Mouse (Mus musculus) embryo, embryonic 11.5 days (tissue): ENCODE data around the gene Riox2.
A peak's percentile ranks its signal among the peaks of the same experiment; 100 is the strongest.

Source experiments
- DNase-seq: peaks from one replicate; pipeline ENCODE4 v3.0.0-alpha.2; 2012; ENCODE audit warnings: low read depth, low spot score

The Riox2 gene

GRCm38 (mm10) chr16:59517447-59518219 is 46.1 kb downstream of the Riox2 start:
- peak; percentile 19 for DNase-seq

GRCm38 (mm10) chr16:59521752-59522423 is 50.3 kb downstream of the Riox2 start:
- no peak for DNase-seq

DNA sequence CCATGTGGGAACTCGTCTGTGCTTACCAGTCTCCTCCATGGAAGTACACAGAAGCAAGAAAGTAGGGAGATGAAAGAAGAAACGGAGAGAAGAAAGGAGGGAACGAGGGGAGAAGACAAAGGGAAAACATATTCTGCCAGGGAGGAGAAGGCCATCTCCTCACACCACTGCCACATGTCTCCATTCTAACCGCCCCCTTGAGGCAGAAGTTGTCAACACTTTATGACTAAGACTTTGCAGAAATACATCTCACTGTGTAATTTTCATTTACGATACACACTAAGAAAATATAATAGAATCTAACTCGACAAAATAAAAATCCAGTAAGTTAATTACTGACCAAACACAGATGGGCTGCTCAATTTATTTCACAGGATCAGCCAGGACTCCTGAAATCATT is 55.4 kb downstream of the Riox2 start:
- DNase-seq = no peak

DNA sequence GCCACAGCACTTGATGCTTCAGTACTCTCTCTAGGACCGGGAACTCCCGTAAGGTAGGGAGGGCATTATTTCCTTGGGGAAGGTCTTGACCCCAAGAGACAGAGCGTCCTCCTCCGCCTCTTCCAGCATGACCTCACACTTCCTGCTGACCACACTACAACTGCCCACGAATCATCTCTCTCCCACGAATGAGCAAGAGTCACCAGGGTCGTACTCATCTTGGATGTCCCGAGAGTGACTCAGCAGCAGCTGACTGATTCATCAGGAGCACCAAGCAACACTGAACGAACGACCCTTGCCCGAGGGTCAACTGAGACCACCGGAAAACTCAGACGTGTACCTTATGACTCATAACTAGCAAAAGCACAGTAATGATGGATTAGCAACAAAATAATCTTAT is 58.0 kb downstream of the Riox2 start:
- DNase-seq = no peak

GRCm38 (mm10) chr16:59531243-59531642 is 59.7 kb downstream of the Riox2 start:
- no peak for DNase-seq

DNA sequence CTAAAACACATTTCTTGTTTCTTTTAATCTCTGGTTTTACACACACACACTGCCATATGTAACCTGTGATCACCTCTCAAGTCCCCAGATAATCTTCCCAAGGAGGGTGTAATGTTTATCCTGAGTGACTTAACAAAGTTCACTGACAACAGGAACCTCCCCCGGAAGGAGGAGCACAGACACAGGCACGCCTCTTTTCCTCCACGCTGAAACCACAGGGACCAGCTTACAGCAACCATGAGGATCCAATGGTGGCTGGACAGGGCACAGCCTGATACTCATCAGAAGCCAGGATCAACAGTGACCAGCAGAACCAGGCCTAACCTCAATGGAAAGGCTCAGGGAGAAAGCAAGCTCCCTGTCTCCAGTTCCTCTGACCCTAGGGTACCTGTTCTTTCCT is 61.0 kb downstream of the Riox2 start:
- no peak for DNase-seq

DNA sequence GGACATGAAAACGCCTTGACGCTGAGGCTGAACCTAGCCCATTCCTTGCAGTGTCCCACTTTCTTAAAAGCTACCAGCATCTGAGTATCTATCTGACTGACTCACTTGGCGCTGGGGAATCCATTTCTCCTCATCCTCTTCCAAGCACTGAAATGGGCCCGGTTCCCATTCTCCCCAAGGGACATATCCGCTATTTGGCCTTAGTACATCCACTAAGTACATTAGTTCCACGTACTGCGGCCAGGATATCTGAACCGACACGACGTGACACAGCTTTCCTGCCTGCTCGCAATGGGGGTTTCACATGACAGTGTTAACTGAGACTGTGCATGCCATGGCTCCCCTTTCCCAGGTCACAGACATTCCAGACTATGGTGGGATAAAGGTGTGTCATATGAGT is 62.8 kb downstream of the Riox2 start:
- DNase-seq = no peak

DNA sequence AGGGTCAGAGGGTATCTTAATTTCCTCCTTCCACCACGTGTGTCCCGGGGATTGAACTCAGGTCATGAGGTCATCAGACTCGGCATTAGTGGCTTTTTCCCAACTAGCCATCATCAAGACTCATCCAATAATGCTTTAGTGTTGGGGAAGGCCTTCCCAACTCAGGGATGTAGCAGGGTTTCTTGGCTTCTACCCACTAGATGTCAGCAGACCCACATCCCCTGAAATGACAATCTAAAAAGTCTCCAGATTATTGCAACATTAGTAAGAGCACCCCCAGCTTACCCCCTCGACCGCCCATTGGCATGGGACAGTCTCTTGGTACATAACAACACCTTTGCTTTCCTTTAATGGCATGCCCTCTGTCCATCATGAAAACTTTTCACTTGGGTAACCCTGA is 64.1 kb downstream of the Riox2 start:
- DNase-seq = no peak

DNA sequence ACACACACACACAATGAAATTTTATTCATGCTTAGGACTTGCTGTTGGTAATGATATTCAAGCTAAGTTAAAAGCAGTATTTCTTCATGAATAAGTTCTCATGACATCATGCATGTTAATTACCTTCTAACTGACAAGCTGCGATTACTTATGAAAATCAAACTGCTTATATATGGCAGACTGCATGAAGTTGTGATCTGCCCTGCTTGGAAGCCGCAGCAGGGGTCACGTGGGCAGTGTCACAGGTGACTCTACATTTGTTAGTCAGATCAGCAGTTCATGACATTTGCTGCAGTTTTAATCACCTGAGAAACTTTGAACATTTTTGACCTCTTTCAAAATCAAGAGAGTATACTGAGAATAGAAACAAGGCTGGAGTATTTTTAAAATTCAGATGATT is 69.4 kb downstream of the Riox2 start:
- no peak for DNase-seq

DNA sequence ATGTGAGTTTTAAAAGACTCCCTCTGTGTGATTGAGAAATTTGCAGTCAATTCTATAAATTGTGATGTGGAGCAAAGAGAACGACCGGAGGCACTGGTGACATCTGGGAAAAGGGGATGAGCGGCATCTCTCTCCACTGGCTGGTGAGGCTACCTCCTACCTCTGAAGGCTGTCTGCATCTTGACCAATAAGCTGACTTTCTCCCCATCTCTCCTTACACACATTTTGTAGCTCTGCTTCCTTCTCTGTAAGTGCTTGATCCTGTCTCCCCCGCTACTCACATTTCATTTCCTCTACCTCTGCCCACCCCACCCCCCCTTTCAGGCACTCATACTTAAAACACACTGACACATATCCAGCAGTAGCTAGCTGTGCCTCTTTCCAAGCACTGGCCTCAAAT is 69.8 kb downstream of the Riox2 start:
- no peak for DNase-seq
